ENCODE assay signal across 17 mouse cellular contexts in the genomic region with DNA sequence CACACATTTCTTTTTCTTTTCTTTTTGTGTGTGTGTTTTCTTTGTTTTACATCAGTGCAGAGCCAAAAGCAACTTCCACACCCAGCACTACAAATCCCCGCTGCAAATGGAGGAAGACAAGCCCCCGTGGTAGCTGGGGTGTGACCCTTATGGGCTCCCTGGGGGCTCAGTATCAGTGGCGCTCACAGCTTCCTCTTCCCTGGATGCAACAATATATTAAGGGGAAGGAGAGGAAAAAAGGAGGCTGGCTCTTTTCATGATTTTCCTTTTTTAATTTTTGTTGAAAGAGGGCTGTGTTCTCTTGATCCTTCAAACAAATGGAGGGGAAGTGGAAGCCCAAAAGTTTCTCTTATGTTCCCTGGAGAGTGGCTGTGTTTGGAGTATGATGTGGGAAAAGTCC.
DNase-seq lines count a peak whose midpoint lies in the region; ATAC-seq and TF ChIP-seq lines count a peak whose summit lies in the region.
"Had no signal": no experiment of that assay in that cellular context is flagged by ENCODE, and none has a peak within 500 bp of the region (broad histone marks: within the 10 kb centered on the region; RNA-seq: fewer than 3 reads in every experiment).

No protein-coding gene starts in this region.

- no peak overlapping the region for H3K9ac ChIP-seq in heart, embryonic 13.5 days
- H3K9ac ChIP-seq: forebrain, embryonic 12.5 days; limb, embryonic 12.5 days; liver, embryonic 12.5 days; neural tube, embryonic 15.5 days had no signal

- H3K4me1 ChIP-seq in kidney, adult 2 months (ENCODE audit: control insufficient read depth, insufficient read depth, low read length), result peaks cover 9% of the 10 kb centered on the region
- no peaks in the 10 kb centered on the region; the same call in 1 of the 2 replicates for H3K4me1 ChIP-seq in heart, embryonic 13.5 days
- H3K4me1 ChIP-seq: forebrain, embryonic 12.5 days; liver, embryonic 12.5 days had no signal

- no peaks in the 10 kb centered on the region for H3K36me3 ChIP-seq in kidney, adult 2 months (ENCODE audit: control insufficient read depth, insufficient read depth, low read length)
- H3K36me3 ChIP-seq in heart, embryonic 13.5 days, result no peaks in the 10 kb centered on the region
- H3K36me3 ChIP-seq: embryonic facial prominence, embryonic 10.5 days; forebrain, embryonic 12.5 days; limb, embryonic 12.5 days; liver, embryonic 12.5 days; neural tube, embryonic 15.5 days had no signal

- no peak overlapping the region for H3K4me2 ChIP-seq in heart, embryonic 13.5 days
- H3K4me2 ChIP-seq: forebrain, embryonic 12.5 days; limb, embryonic 12.5 days; liver, embryonic 12.5 days; neural tube, embryonic 15.5 days had no signal

- no peaks in the 10 kb centered on the region for H3K27me3 ChIP-seq in kidney, adult 2 months (replicated peaks; ENCODE audit: control insufficient read depth, insufficient read depth, low read length)
- H3K27me3 ChIP-seq in heart, embryonic 13.5 days (replicated peaks), result no peaks in the 10 kb centered on the region
- H3K27me3 ChIP-seq: forebrain, embryonic 12.5 days; limb, embryonic 12.5 days; liver, embryonic 12.5 days; neural tube, embryonic 15.5 days had no signal

- H3K4me3 ChIP-seq in kidney, adult 2 months (ENCODE audit: insufficient read depth, low read depth, low read length), result no peak overlapping the region
- no peak overlapping the region for H3K4me3 ChIP-seq in heart, embryonic 13.5 days
- H3K4me3 ChIP-seq: embryonic facial prominence, embryonic 10.5 days; forebrain, embryonic 12.5 days; limb, embryonic 12.5 days; liver, embryonic 12.5 days; neural tube, embryonic 15.5 days had no signal

- intact Hi-C loops in heart, postnatal 25 days (cut with DNase I), result loop anchor here (2.0 to 5.0 kb wide), 2 partner anchors 16 to 58 kb away; no protein-coding TSS in a partner anchor

- no peak for TF ChIP-seq CTCF in kidney, adult 2 months (conservative IDR thresholded peaks at IDR 0.05; ENCODE audit: insufficient read depth, insufficient read length, low read depth, low read length)

- DNase-seq in kidney, adult 2 months, result no peak
- no peak for DNase-seq in kidney, postnatal 10 days
- peak; percentile 45 for DNase-seq in heart, postnatal 25 days (ENCODE audit: low spot score)
- no peak for DNase-seq in neural tube, embryonic 10.5 days (ENCODE audit: extremely low spot score, low spot score)
- DNase-seq in left cerebral cortex, adult 18-20 months (ENCODE audit: low spot score in 2 of 2), result no peak
- DNase-seq: adrenal gland, postnatal 14 days; cerebellum, adult 2 months; kidney, adult 18-20 months; lung, adult 2 months; lung, postnatal 36 days had no signal

- 32% methylated on average over 3 of the region's 3 CpGs for WGBS in kidney, adult 2 months
- 27% methylated on average over 3 of the region's 3 CpGs for WGBS in heart, embryonic 13.5 days

- ATAC-seq in granulocyte monocyte progenitor cell, adult 5-6 weeks (replicated peaks; ENCODE audit: poor library complexity, severe bottlenecking), result peak; percentile 33; the same call in 1 of the 2 replicates
- ATAC-seq in heart, embryonic 13.5 days (ENCODE audit: extremely low read depth, insufficient number of reproducible peaks, low FRiP score, low TSS enrichment), result no peak
- ATAC-seq: liver, embryonic 12.5 days had no signal

- peak overlapping the region; percentile 82 for H3K27ac ChIP-seq in kidney, adult 2 months (ENCODE audit: insufficient read depth, low read depth, low read length)
- H3K27ac ChIP-seq in heart, embryonic 13.5 days (replicated peaks), result peak overlapping the region; percentile 51
- H3K27ac ChIP-seq: embryonic facial prominence, embryonic 10.5 days; forebrain, embryonic 12.5 days; limb, embryonic 12.5 days; liver, embryonic 12.5 days; neural tube, embryonic 15.5 days had no signal

- peaks cover 9% of the 10 kb centered on the region; the same call in 1 of the 2 replicates for H3K9me3 ChIP-seq in heart, embryonic 13.5 days
- H3K9me3 ChIP-seq: forebrain, embryonic 12.5 days; liver, embryonic 12.5 days; neural tube, embryonic 15.5 days had no signal

- no peak for TF ChIP-seq POLR2A in kidney, adult 2 months (IDR thresholded peaks at IDR 0.05; ENCODE audit: low read depth, low read length)
